Mouse (Mus musculus): ENCODE measurements at regions not wholly inside any gene's neighbourhood (a gene's known extent, or its start where the extent isn't known, plus 50 kb on each side); places are given as distances from the start of the nearest gene placed in this dataset.

DNA sequence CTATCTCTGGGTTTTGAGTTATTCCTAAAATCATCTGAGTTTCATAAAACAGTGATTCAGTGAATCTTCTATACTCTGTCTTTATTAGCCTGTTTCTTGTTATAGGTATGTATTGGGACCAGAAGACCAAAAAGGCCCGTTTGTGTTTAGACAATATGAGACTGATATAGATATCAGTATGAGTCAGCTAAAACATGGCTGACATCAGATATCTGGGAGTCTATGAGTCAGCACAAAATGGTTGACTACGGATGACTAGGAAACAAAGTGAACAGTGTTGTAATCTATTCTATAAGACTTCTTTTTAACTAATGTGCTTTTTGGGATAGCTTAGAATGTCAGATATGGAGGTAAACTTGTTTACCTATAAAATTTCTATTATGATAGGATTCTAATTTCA is 305.2 kb upstream of the Epha4 start:
- no peak overlapping the region for H3K27ac ChIP-seq (ENCODE audit: insufficient read depth, low read depth, low read length)
- no peaks in the 10 kb centered on the region for H3K4me1 ChIP-seq (ENCODE audit: control insufficient read depth, insufficient read depth, low read length)
- TF ChIP-seq POLR2A (IDR thresholded peaks at IDR 0.05; ENCODE audit: borderline replicate concordance, low read depth, low read length) = no peak
- no peak for TF ChIP-seq CTCF (IDR thresholded peaks at IDR 0.05; ENCODE audit: low read depth, low read length)
- no peak overlapping the region for H3K4me3 ChIP-seq (ENCODE audit: insufficient read depth, low read length)

DNA sequence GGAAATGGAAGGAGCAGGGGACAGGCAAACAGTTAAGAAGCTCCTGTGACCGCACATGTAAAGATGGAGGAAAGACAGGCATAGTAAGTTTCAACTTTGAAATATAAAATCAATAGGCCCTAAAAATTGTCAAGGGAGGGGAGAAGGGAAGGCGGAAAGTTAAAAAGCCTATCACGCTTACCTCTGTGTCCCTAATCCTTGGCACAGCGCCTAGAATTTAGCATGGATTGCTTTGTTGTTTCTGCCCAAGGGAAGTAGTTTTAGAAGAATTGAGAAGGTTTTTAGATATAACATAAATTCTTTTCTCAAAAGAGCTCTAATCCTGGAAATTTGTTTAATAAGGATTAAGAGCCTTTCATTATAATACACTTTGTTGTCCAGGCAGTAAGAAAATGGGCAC is 300.6 kb upstream of the Epha4 start:
- H3K4me1 ChIP-seq (ENCODE audit: control insufficient read depth, insufficient read depth, low read length) = no peaks in the 10 kb centered on the region
- no peak for TF ChIP-seq POLR2A (IDR thresholded peaks at IDR 0.05; ENCODE audit: borderline replicate concordance, low read depth, low read length)
- TF ChIP-seq CTCF (IDR thresholded peaks at IDR 0.05; ENCODE audit: low read depth, low read length) = no peak
- no peak overlapping the region for H3K27ac ChIP-seq (ENCODE audit: insufficient read depth, low read depth, low read length)
- H3K4me3 ChIP-seq (ENCODE audit: insufficient read depth, low read length) = no peak overlapping the region

DNA sequence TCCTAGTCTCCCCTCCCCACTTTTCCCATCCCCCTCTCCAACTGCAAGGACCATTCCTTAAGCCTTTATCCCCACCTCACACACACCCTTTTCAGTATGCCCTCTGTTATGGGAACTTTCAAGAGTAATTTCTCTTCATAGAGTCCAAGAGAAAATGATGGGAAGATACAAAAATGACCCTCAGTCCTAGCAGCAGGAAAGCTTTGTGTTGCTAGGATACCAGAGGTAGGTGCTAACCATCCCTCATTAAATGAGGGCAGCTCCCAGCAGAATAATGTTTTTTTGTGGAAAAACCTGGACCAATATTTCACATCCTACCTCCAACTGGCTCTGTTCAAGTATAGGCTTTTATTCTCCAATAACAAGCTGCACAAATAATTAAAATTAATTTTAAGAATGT is 296.7 kb upstream of the Epha4 start:
- H3K27ac ChIP-seq (ENCODE audit: insufficient read depth, low read depth, low read length) = no peak overlapping the region
- no peak for TF ChIP-seq CTCF (IDR thresholded peaks at IDR 0.05; ENCODE audit: low read depth, low read length)
- TF ChIP-seq POLR2A (IDR thresholded peaks at IDR 0.05; ENCODE audit: borderline replicate concordance, low read depth, low read length) = no peak
- H3K4me1 ChIP-seq (ENCODE audit: control insufficient read depth, insufficient read depth, low read length) = no peaks in the 10 kb centered on the region
- H3K4me3 ChIP-seq (ENCODE audit: insufficient read depth, low read length) = no peak overlapping the region

DNA sequence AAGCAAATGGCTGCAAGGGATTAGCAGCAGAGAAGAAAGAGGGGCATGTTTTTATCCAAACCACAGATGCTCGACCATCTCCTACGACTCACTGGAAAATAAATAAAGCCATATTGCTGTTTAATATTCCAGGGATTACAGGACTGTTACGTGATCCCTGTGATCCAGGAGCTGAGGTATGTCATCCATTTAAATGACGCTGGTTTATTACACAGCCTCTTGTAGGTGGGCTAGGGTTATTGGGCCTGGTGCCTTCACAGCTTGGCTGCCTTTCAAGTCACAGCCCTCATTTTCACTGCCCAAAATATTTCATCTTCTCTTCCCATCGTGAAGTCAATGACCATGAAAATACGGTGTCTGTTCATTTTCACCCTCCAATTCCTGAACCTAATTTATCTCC is 276.1 kb upstream of the Epha4 start:
- H3K4me1 ChIP-seq (ENCODE audit: control insufficient read depth, insufficient read depth, low read length) = no peaks in the 10 kb centered on the region
- TF ChIP-seq CTCF (IDR thresholded peaks at IDR 0.05; ENCODE audit: low read depth, low read length) (no peak), POLR2A (IDR thresholded peaks at IDR 0.05; ENCODE audit: borderline replicate concordance, low read depth, low read length) (no peak)
- no peak overlapping the region for H3K27ac ChIP-seq (ENCODE audit: insufficient read depth, low read depth, low read length)
- no peak overlapping the region for H3K4me3 ChIP-seq (ENCODE audit: insufficient read depth, low read length)

DNA sequence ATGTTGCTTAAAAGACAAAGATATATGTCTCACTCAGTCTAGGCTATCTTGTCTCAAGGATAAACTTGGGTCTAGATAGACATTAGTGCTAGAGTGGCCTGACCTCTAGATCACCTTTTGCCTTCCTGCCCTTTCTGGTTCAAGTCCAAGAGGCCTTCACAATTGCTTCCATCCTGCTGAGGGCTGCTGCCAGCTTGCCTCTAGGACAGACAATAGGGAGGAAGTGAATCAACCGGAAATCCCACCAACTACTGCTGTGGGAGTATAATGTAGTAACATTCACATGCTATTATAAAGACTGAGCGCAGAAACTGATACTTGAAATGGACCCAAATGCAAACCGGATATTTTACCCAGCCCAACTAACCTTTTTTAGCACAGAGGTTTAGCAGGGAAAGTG is 239.4 kb upstream of the Epha4 start:
- Histone ChIP-seq H3K27ac (ENCODE audit: insufficient read depth, low read depth, low read length) (no peak overlapping the region), H3K4me1 (ENCODE audit: control insufficient read depth, insufficient read depth, low read length) (no peaks in the 10 kb centered on the region), H3K4me3 (ENCODE audit: insufficient read depth, low read length) (no peak overlapping the region)
- TF ChIP-seq CTCF (IDR thresholded peaks at IDR 0.05; ENCODE audit: low read depth, low read length) = no peak
- TF ChIP-seq POLR2A (IDR thresholded peaks at IDR 0.05; ENCODE audit: borderline replicate concordance, low read depth, low read length) = no peak

DNA sequence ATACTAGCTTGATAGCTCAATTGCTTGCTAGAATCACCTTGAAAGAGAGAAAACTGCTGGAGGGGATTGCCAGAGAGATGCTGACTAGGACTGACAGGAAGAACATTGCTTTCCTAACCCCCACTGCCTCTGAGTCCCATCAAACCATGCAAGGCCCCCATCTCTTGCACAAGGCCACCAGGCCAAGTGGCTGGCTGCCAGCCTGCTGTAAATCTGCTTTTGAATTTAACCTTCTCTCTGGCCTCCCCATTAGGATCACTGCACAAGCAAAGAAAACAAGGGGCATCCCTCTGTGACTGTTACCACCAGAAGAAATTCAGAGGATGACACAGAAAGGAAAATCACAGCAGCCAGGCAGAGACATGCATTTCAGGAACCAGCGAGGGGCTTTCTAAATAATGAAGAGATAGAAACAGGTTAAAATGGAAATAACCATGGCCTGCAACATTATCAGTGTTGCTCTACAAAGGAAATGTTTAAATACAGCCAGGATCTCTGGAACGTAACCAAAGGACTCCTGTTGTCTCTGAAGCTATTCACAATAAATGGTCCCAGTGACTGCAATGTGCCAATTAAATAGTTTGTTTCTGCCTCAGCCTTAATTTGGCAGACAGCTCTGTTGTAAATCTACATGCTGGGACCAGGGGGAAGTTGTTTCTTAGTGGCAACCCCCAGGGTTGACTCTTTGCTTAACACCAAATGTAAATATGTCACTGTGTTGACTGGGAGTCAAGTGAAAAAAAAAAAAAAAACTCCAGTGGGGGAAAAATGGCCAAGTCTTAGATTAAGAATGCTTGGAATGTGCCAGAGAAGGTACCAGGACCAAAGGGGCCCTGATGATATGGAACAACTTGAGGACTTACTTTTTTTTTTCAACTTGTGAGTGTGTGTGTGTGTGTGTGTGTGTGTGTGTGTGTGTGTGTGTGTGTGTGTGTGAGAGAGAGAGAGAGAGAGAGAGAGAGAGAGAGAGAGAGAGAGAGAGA is 233.9 kb upstream of the Epha4 start:
- TF ChIP-seq CTCF (IDR thresholded peaks at IDR 0.05; ENCODE audit: low read depth, low read length) (no peak), POLR2A (IDR thresholded peaks at IDR 0.05; ENCODE audit: borderline replicate concordance, low read depth, low read length) (no peak)
- Histone ChIP-seq H3K27ac (ENCODE audit: insufficient read depth, low read depth, low read length) (no peak overlapping the region), H3K4me1 (ENCODE audit: control insufficient read depth, insufficient read depth, low read length) (no peaks in the 10 kb centered on the region)

DNA sequence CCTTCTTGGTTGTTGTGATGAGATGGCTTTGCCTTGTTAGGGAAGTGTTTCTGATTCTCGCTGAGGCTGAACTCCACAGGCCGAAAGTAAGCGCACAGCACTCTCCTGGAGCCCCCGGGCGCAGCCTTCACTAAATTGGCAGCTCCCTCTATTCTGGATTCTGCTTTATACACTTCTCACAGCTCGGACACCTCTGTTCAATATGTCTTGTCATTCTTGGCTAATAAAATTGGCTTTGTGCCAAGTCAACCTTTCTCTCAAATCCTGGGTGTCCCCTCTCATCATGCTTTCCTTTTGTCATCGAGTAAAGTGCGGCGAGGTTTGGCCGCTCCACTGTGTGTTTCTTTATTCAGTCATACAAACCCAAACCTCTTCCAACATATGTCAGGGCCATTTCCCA is 217.2 kb upstream of the Epha4 start:
- Histone ChIP-seq H3K27ac (ENCODE audit: insufficient read depth, low read depth, low read length) (no peak overlapping the region), H3K4me1 (ENCODE audit: control insufficient read depth, insufficient read depth, low read length) (no peaks in the 10 kb centered on the region), H3K4me3 (ENCODE audit: insufficient read depth, low read length) (no peak overlapping the region)
- TF ChIP-seq POLR2A (IDR thresholded peaks at IDR 0.05; ENCODE audit: borderline replicate concordance, low read depth, low read length) (no peak), CTCF (IDR thresholded peaks at IDR 0.05; ENCODE audit: low read depth, low read length) (no peak)

More for the DNA sequence above, 233.9 kb upstream of the Epha4 start:
- no peak overlapping the region for H3K4me3 ChIP-seq (ENCODE audit: insufficient read depth, low read length)

DNA sequence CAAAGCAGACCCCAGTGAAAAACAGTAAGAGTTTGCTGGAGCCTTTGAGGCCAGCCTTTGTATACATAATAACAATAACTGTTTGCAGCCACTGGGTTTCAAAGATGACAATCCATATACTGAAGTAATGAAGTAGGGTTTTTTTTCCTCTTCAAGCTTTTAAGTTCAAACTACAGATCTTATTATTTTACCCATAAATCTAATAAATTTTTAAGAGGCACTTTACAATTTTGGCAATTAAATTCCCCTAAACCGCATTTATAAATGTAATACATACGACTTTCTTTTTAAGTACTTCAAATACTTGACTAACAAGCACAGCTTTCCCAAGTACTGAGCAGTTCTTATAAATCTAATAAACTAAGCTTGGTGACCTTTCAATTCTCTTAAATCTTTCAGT is 212.7 kb upstream of the Epha4 start:
- Histone ChIP-seq H3K27ac (ENCODE audit: insufficient read depth, low read depth, low read length) (no peak overlapping the region), H3K4me3 (ENCODE audit: insufficient read depth, low read length) (no peak overlapping the region), H3K4me1 (ENCODE audit: control insufficient read depth, insufficient read depth, low read length) (no peaks in the 10 kb centered on the region)
- TF ChIP-seq CTCF (IDR thresholded peaks at IDR 0.05; ENCODE audit: low read depth, low read length) (no peak), POLR2A (IDR thresholded peaks at IDR 0.05; ENCODE audit: borderline replicate concordance, low read depth, low read length) (no peak)

DNA sequence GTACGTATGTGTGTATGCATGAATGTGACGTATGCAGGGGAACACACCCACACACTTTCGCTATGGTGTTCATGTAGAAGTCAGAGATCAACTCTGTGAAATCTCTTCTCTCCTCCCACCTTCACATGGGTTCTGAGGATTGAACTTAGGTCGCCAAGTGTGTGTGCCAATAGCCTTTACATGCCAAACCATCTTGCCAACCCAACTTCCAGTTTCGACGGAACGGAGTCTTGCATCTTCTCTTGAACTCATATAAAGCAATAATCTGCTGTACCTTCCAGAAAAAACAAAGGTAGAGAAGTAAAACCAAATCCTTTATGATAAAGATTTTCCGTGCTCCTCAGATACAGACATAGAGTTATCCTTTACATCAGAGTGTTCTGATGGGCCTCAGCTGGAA is 208.4 kb upstream of the Epha4 start:
- Histone ChIP-seq H3K27ac (ENCODE audit: insufficient read depth, low read depth, low read length) (no peak overlapping the region), H3K4me3 (ENCODE audit: insufficient read depth, low read length) (no peak overlapping the region), H3K4me1 (ENCODE audit: control insufficient read depth, insufficient read depth, low read length) (no peaks in the 10 kb centered on the region)
- no peak for TF ChIP-seq POLR2A (IDR thresholded peaks at IDR 0.05; ENCODE audit: borderline replicate concordance, low read depth, low read length)
- no peak for TF ChIP-seq CTCF (IDR thresholded peaks at IDR 0.05; ENCODE audit: low read depth, low read length)

DNA sequence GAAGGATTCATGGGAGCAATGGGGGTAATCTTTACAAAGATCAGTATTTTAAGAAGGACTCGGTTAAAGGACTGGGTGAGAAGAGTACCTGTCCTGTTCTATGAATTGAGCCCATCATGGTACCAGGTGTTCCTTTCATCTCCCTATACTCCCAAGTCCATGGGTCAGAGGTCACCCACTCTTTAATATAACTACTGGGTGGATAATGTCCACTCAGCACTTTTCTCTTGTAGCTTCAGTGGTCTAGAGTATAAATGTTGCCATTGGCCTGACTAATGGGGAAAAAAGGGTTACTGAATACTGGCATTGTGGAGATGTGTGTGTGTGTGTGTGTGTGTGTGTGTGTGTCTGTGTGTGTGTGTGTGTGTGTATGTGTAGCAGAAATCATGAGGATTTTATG is 206.0 kb upstream of the Epha4 start:
- H3K4me3 ChIP-seq (ENCODE audit: insufficient read depth, low read length) = no peak overlapping the region
- no peaks in the 10 kb centered on the region for H3K4me1 ChIP-seq (ENCODE audit: control insufficient read depth, insufficient read depth, low read length)
- TF ChIP-seq POLR2A (IDR thresholded peaks at IDR 0.05; ENCODE audit: borderline replicate concordance, low read depth, low read length) (no peak), CTCF (IDR thresholded peaks at IDR 0.05; ENCODE audit: low read depth, low read length) (no peak)
- no peak overlapping the region for H3K27ac ChIP-seq (ENCODE audit: insufficient read depth, low read depth, low read length)

Measured in bone marrow macrophage, adult 2 months (primary cell).